Mouse (Mus musculus) cerebellum, adult 2 months (tissue): ENCODE results near the gene Sec16b. TPM values are rescaled to one million over a fixed set of nuclear protein-coding genes. Genes with fewer than 3 reads are reported as not detected.

ENCODE experiments used
- DNase-seq, 2 experiments: peaks; one replicate each; pipeline ENCODE4 v3.0.0; 2021
- H3K27ac ChIP-seq: fragments of 200-500 bp; 2 replicates; pipeline ENCODE4 v1.5.1; 2012; ENCODE audit warnings: low read length, control low read depth, inconsistent platforms; ENCODE audit not compliant: insufficient read depth
- H3K27me3 ChIP-seq: fragments of 200-500 bp; 2 replicates; pipeline ENCODE4 v1.6.1; 2012; ENCODE audit warnings: inconsistent platforms, mild to moderate bottlenecking, low read length, moderate library complexity; ENCODE audit not compliant: control insufficient read depth, insufficient read depth
- H3K4me1 ChIP-seq: fragments of 200-500 bp; 2 replicates; pipeline ENCODE4 v1.6.1; 2011; ENCODE audit warnings: low read length; ENCODE audit not compliant: control insufficient read depth, insufficient read depth
- H3K4me3 ChIP-seq: fragments of 200-500 bp; replicated peaks from 2 replicates; pipeline ENCODE3; 2011; ENCODE audit warnings: mild to moderate bottlenecking, low read depth, low read length, control low read depth; ENCODE audit not compliant: insufficient read depth
- CTCF ChIP-seq: fragments of 200-500 bp; IDR thresholded peaks from 2 replicates; pipeline ENCODE4 v1.5.1; 2011; ENCODE audit warnings: low read depth, mild to moderate bottlenecking, control low read depth, low read length, moderate library complexity, borderline replicate concordance; ENCODE audit not compliant: insufficient read depth
- POLR2A ChIP-seq: fragments of 200-500 bp; IDR thresholded peaks from 2 replicates; pipeline ENCODE4 v1.6.1; 2011; ENCODE audit warnings: low read length, control low read depth, borderline replicate concordance; ENCODE audit not compliant: insufficient read depth
- WGBS: fragments of 180-500 bp; shearing (Covaris S2); methylation state at CpG from one replicate; pipeline ENCODE4 v1.1.7; 2018; 5-methylcytosine and 5-hydroxymethylcytosine counted together
- polyA plus RNA-seq: library from polyadenylated mRNA; depleted of rRNA; stranded (reverse); fragments of >200 nt; gene quantifications from 2 replicates; pipeline ENCODE4 v1.2.3, GENCODE M21; 2012

Gene Sec16b
- polyA plus RNA-seq, 1 experiment: 0.51 TPM

DNA sequence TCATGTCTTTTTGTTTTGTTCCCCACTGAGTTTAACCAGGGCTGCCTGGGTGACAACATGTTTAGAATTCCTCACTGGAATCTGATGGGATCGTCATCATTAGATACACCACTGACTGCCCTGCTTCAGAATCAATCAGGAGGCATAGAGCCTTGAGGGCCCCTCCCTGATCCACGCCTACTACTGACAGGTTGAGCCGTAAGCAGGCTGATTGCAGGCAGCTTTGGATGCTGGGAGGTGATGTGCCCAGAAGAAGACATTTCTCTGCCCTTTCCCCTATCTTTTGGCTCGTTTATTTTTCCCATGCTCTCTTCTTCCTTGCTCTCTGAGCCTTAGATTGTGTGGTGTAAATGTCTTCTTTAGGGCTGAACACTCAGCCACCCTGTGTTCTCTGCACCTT is 7.8 kb downstream of the Sec16b start:
- no peak for DNase-seq
- Histone ChIP-seq H3K4me1 (peaks cover 6% of the 10 kb centered on the region; the same call in 1 of the 2 replicates), H3K4me3 (no peak overlapping the region), H3K27ac (no peak overlapping the region), H3K27me3 (no peaks in the 10 kb centered on the region; the same call in 1 of the 2 replicates)
- no peak for TF ChIP-seq POLR2A
- no peak for TF ChIP-seq CTCF
- 81% methylated on average over 4 of the region's 4 CpGs for WGBS

GRCm38 (mm10) chr1:157516838-157517808 is 10.6 kb downstream of the Sec16b start:
- H3K27ac ChIP-seq: no peak overlapping the region
- no peak for DNase-seq

DNA sequence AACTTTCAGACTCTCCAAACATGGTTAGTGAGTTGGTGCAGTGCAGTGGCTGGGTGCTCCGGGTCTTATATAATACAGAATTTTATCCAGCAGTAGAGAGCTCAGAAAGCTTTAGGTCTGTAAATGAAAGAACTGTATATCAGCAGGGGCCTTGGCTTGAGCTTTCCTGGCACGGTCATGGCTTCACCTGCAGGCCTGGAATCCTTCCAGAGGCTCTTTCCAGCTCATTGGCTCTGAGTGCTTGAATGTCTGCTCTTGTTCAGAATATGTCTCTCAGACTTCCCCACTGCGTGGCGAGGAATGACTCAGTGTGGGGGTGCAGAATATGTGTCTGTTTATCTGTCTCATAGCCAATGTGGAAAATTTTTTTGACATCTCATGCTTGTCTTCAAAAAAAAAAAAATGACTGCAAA is 11.6 kb downstream of the Sec16b start:
- Histone ChIP-seq H3K4me1 (peaks cover 6% of the 10 kb centered on the region; the same call in 1 of the 2 replicates), H3K27me3 (no peaks in the 10 kb centered on the region; the same call in 1 of the 2 replicates), H3K4me3 (no peak overlapping the region), H3K27ac (no peak overlapping the region)
- peak; percentile 91 to 95 for DNase-seq
- WGBS: under 1% methylated on average over 4 of the region's 4 CpGs
- TF ChIP-seq CTCF: no peak
- TF ChIP-seq POLR2A: no peak

More at GRCm38 (mm10) chr1:157516838-157517808, 10.6 kb downstream of the Sec16b start:
- WGBS: 68% methylated on average over 8 of the region's 8 CpGs
- TF ChIP-seq CTCF (no peak), POLR2A (no peak)
- H3K4me1 ChIP-seq: peaks cover 6% of the 10 kb centered on the region; the same call in 1 of the 2 replicates
- no peaks in the 10 kb centered on the region; the same call in 1 of the 2 replicates for H3K27me3 ChIP-seq
- H3K4me3 ChIP-seq: no peak overlapping the region

DNA sequence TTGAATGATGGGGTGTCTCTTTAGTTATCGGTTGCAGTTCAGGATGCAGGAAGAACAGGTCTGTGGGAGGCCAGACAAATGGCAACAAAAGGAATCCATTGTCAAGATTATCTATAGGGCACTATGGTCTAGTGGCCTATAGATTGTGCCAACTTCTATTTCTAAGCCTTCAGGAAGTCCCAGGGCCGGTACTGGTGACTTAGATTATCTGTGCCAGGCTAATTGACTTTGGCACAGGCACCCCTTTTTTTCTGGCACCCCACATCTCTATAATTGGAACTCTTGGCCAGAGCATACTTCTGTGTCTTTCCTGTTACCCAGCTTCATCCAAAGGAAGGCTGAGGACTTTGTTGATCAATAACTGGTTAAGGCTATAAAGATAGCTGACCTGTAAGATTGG is 12.9 kb downstream of the Sec16b start:
- H3K4me3 ChIP-seq: no peak overlapping the region
- DNase-seq: no peak
- 14% methylated on average over 2 of the region's 2 CpGs for WGBS
- H3K4me1 ChIP-seq: peaks cover 6% of the 10 kb centered on the region; the same call in 1 of the 2 replicates
- no peaks in the 10 kb centered on the region; the same call in 1 of the 2 replicates for H3K27me3 ChIP-seq
- TF ChIP-seq CTCF: no peak
- no peak overlapping the region for H3K27ac ChIP-seq

- 96% methylated on average over 5 of the region's 5 CpGs for WGBS
- H3K27me3 ChIP-seq: no peaks in the 10 kb centered on the region; the same call in 1 of the 2 replicates
Observed at GRCm38 (mm10) chr1:157522322-157522721, 15.8 kb downstream of the Sec16b start.

GRCm38 (mm10) chr1:157524775-157525174 is 18.2 kb downstream of the Sec16b start:
- no peak for TF ChIP-seq POLR2A
- no peak for TF ChIP-seq CTCF
- H3K4me1 ChIP-seq: no peaks in the 10 kb centered on the region
- DNase-seq: no peak
- 97% methylated on average over 7 of the region's 7 CpGs for WGBS
- no peak overlapping the region for H3K27ac ChIP-seq
- no peak overlapping the region for H3K4me3 ChIP-seq
- no peaks in the 10 kb centered on the region; the same call in 1 of the 2 replicates for H3K27me3 ChIP-seq

More at GRCm38 (mm10) chr1:157522322-157522721, 15.8 kb downstream of the Sec16b start:
- TF ChIP-seq CTCF (no peak), POLR2A (no peak)
- no peak overlapping the region for H3K27ac ChIP-seq
- H3K4me1 ChIP-seq: peaks cover 6% of the 10 kb centered on the region; the same call in 1 of the 2 replicates
- no peak for DNase-seq
- H3K4me3 ChIP-seq: no peak overlapping the region

DNA sequence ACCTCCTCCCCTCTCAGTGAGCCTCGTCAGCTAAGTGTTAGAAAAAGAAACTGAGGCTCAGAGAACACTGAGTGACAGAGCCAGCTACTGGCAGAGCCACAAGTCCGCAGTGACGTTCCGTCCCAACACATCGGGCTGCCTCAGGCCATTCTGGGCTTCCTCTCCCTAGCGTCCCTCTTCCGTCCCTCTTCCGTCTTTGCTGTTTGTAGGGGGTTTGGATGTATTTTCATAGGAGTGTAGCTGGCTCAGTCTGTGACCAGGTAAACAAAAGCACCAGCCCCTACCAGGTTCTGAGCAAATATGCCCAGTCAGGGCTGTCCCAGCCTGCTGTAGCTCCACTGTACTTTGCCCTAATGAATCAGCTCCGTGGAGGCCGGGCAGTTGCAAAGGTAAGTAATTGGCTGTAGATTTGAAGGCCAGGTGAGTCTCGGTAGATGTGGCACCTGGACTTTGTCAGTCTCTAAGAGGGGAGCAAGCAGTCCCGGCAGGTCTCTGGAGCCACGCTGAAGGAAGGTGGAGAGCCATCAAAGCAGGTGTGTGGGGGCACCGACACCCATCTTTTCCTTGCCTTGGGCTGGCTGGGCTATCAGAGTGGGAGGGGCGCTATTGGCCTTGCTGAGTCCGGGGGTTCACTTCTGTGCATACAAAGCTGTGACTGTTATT is 19.3 kb downstream of the Sec16b start:
- 95% methylated on average over 16 of the region's 16 CpGs for WGBS
- Histone ChIP-seq H3K27me3 (no peaks in the 10 kb centered on the region; the same call in 1 of the 2 replicates), H3K4me3 (no peak overlapping the region), H3K27ac (no peak overlapping the region), H3K4me1 (no peaks in the 10 kb centered on the region)
- no peak for DNase-seq
- TF ChIP-seq CTCF: no peak
- TF ChIP-seq POLR2A: no peak
